31 mouse cellular contexts compared by ENCODE assay signal in the genomic region with DNA sequence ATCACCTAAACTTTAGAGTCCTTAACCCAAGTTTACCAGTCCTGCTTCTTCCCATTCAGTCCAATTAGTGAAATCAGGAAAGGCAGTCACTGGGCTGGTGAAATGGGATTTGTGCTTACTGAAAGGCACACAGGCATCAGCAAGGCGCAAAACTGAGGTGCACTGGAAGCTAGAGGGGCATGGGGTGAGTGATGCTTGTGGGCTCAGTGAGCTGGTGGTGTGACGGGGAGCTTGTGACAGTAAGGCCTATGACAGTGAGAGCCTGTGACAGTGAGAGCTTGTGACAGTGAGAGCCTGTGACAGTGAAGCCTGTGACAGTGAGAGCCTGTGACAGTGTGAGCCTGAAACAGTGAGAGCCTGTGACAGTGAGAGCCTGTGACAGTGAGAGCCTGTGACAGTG. TPM values are rescaled to one million over a fixed set of nuclear protein-coding genes. Genes with fewer than 3 reads are reported as not detected.
"Had no signal": no experiment of that assay in that cellular context is flagged by ENCODE, and none has a peak within 500 bp of the region (broad histone marks: within the 10 kb centered on the region; RNA-seq: fewer than 3 reads in every experiment).

No protein-coding gene starts in this region.

- H3K9ac ChIP-seq: limb, embryonic 12.5 days; limb, embryonic 13.5 days; limb, embryonic 15.5 days; liver, embryonic 12.5 days; liver, embryonic 13.5 days; liver, embryonic 14.5 days; liver, embryonic 15.5 days; liver, postnatal 0 days; lung, embryonic 14.5 days; lung, embryonic 15.5 days; midbrain, embryonic 12.5 days; midbrain, embryonic 13.5 days; midbrain, embryonic 15.5 days; neural tube, embryonic 12.5 days had no signal

- H3K4me2 ChIP-seq: limb, embryonic 12.5 days; limb, embryonic 13.5 days; limb, embryonic 15.5 days; liver, embryonic 11.5 days; liver, embryonic 12.5 days; liver, embryonic 13.5 days; liver, embryonic 15.5 days; lung, embryonic 14.5 days; lung, embryonic 15.5 days; midbrain, embryonic 12.5 days; midbrain, embryonic 13.5 days; midbrain, embryonic 15.5 days; neural tube, embryonic 12.5 days had no signal

- ATAC-seq: liver, embryonic 12.5 days; liver, postnatal 0 days; lung, postnatal 0 days; midbrain, embryonic 13.5 days; midbrain, embryonic 15.5 days; midbrain, embryonic 16.5 days had no signal

- H3K36me3 ChIP-seq: limb, embryonic 10.5 days; limb, embryonic 12.5 days; limb, embryonic 13.5 days; limb, embryonic 15.5 days; liver, embryonic 12.5 days; liver, embryonic 13.5 days; liver, embryonic 15.5 days; lung, embryonic 15.5 days; midbrain, embryonic 12.5 days; midbrain, embryonic 13.5 days; midbrain, embryonic 15.5 days; neural tube, embryonic 12.5 days had no signal

- DNase-seq: left cerebral cortex, postnatal 4 days; liver; liver, embryonic 13.5 days; liver, postnatal 0 days; lung, adult 18-20 months; lung, adult 2 months; lung, embryonic 14.5 days; lung, postnatal 10 days; lung, postnatal 14 days; lung, postnatal 36 days; lung, postnatal 4 days; midbrain, embryonic 14.5 days had no signal

- H3K4me3 ChIP-seq: left cerebral cortex, adult 2 months; limb, embryonic 10.5 days; limb, embryonic 12.5 days; limb, embryonic 13.5 days; limb, embryonic 15.5 days; liver, embryonic 12.5 days; liver, embryonic 13.5 days; liver, embryonic 15.5 days; lung, embryonic 15.5 days; midbrain, embryonic 12.5 days; midbrain, embryonic 13.5 days; midbrain, embryonic 15.5 days; myocyte; neural tube, embryonic 12.5 days had no signal

- H3K27me3 ChIP-seq: limb, embryonic 12.5 days; limb, embryonic 13.5 days; limb, embryonic 15.5 days; liver, embryonic 12.5 days; liver, embryonic 13.5 days; liver, embryonic 15.5 days; lung, embryonic 15.5 days; midbrain, embryonic 12.5 days; midbrain, embryonic 13.5 days; midbrain, embryonic 15.5 days; neural tube, embryonic 12.5 days had no signal

- H3K27ac ChIP-seq: left cerebral cortex, adult 2 months; limb, embryonic 10.5 days; limb, embryonic 12.5 days; limb, embryonic 13.5 days; limb, embryonic 15.5 days; liver, embryonic 12.5 days; liver, embryonic 13.5 days; liver, embryonic 14.5 days; liver, embryonic 15.5 days; lung, embryonic 15.5 days; macrophage; midbrain, embryonic 12.5 days; midbrain, embryonic 13.5 days; midbrain, embryonic 15.5 days; neural tube, embryonic 12.5 days had no signal

- H3K9me3 ChIP-seq: limb, embryonic 10.5 days; limb, embryonic 12.5 days; limb, embryonic 13.5 days; limb, embryonic 15.5 days; liver, embryonic 12.5 days; liver, embryonic 13.5 days; liver, embryonic 15.5 days; lung, embryonic 15.5 days; midbrain, embryonic 12.5 days; midbrain, embryonic 13.5 days; midbrain, embryonic 15.5 days; neural tube, embryonic 12.5 days had no signal

- H3K4me1 ChIP-seq: limb, embryonic 12.5 days; limb, embryonic 13.5 days; limb, embryonic 15.5 days; liver, embryonic 12.5 days; liver, embryonic 13.5 days; lung, embryonic 15.5 days; midbrain, embryonic 13.5 days; midbrain, embryonic 15.5 days; neural tube, embryonic 12.5 days had no signal

RNA-seq across cellular contexts. Expression of gene Fsip1, which starts 44.9 kb away (rescaled TPM):
- total RNA-seq: monocyte, adult 5-6 weeks had no signal
